Mouse (Mus musculus) liver, embryonic 14.5 days (tissue): ENCODE measurements around the gene Cebpz.

Experiments used
- CTCF ChIP-seq: IDR thresholded peaks from 2 replicates; pipeline ENCODE4 v1.5.1; 2016; ENCODE audit warnings: antibody characterized with exemption, low read depth, control low read depth
- EP300 ChIP-seq: IDR thresholded peaks from 2 replicates; pipeline ENCODE4 v1.6.1; 2016; ENCODE audit warnings: antibody characterized with exemption, low read depth

GRCm38 (mm10) chr17:78881878-78882304 lies 55.0 kb downstream of the Cebpz start:
- TF ChIP-seq CTCF (no peak), EP300 (no peak)
